Mouse (Mus musculus): ENCODE results near the gene Gm5089.
"Not testable (repeated sequence)": the region's sequence is repeated elsewhere in the genome, so short reads cannot be mapped to it uniquely, and the experiment has no call there.

The Gm5089 gene

DNA sequence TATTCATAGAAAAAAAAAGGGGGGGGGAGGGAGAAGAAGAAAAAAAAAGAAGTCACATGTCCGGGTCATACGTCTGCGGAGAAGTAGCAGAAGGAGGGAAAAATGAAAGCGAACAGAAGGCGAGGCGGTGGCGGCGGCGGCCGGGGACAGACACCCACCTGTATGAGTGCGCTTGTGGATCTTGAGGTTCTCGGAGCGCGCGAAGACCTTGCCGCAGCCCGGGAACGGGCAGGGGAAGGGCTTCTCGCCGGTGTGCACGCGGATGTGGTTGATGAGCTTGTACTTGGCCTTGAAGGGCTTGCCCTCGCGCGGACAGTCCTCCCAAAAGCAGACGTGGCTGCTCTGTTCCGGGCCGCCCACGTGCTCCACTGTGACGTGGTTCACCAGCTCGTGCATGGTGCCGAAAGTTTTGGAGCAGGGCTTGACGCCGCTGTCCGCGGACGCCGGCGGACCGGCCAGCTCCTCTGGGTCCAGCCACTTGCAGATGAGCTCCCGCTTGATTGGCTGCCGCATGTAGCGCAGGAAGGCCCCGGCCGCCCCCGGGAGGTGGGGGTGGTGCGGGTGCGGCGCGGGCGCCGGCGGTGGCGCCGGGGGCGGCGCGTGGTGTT, 12.9 kb upstream of the Gm5089 start:
- DNase-seq (ENCODE audit: low read depth, low spot score) = peak; percentile 47

DNA sequence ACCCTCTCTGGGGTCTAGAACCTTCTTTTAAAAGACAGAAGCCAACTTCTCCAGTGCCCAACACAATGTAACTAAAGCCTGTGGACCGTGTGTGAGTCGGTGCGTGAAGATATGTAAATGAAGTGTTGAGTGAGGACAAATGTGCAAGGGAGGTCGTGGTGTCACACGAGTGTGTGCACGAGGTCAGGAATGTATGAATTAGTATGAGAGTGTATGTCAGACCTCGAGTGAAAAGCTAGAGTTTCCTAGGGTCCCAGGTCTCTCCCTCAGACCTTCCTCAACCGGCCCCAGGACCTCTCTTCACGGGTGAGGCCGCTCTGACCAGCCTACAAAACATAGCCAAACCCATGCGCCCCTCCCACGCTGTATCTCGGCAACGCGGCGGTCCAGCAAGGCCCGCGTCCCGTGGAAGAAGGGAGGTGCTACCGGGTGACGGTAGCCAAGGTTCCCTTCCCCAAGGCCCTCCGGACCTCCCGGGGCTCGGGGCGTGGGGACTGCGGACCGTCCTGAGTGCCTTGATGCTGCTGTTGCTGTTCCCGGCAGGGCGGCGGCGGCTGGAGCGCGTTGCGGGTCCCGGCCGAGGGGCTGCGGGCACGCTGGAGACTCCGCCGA, 12.3 kb upstream of the Gm5089 start:
- DNase-seq (ENCODE audit: low read depth, low spot score) = no peak

DNA sequence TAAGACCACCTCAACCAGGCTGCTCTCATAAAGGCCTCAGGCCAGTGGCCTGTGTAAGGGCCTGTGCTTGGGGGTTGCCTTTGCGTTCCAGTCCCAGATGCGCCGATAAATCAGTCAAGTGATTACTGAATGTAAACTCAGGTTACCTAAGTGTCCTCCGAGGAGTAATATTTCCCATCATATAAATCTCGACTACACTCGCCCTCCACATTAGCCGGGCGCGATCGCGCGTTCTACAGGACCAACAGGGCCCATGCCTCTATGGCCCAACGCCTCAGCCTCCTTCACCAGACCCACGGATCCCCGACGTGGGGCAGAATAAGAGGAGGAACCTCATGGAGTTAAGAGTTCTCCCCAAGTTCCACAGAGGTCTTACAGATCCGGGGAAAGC, 11.8 kb upstream of the Gm5089 start:
- DNase-seq (ENCODE audit: low read depth, low spot score) = no peak

DNA sequence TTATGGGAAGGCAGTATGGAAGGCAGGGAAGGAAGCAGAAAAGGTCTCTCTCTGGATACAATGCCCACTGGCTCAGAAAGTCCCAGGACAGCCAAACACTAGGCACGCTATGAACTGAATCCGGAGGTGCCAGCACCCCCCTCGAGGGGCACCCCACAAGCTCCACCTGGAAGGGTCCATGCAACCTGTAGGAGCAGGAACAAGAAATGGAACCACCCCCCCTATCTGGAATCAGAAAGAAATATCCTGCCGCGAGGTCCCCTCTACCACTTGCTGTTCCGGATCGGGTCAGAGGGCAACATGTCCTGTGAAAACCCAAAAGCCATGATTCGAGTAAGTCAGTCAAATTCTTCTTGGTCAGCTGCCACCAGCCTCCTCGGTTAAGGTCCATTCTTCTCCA, 11.1 kb upstream of the Gm5089 start:
- no peak for DNase-seq (ENCODE audit: low read depth, low spot score)

DNA sequence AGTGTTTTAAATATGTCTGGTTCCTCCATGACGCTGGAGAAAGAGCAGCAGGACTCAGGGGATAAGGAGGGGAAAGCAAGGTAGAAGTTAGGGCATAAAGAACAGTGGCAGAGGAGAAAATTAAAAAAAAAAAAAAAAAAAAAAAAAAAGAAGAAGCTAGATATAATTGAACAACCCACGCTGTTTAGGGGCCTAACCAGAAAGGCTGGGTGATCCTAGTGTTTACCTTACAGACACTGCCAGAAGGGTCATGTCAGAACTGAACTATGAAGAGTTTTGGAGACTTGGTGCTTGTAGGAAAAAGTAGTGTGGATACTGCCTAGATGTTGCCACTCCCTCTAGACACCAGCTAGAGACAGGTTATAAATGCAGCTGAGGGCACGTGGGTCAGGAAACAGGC, 10.6 kb upstream of the Gm5089 start:
- DNase-seq (ENCODE audit: low read depth, low spot score) = no peak

DNA sequence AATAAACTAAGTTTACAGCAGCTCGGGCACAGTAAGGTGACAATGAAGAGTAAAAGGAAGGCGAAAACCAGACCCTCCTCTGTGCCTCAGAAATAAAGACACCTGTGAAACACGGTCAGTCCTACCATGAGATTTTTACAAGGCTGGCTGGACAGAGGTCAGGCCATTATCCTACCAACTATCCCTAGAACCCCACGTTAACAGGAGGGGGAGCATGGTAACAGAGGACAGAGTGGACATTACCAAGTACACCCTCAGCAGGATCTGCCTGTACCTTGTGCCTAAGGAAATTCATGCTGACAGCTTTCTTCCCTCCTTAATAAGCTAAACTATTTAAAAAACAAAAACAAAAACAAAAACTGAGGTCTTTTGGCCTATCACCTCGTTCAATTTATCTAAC, 9.3 kb upstream of the Gm5089 start:
- DNase-seq (ENCODE audit: low read depth, low spot score) = no peak

DNA sequence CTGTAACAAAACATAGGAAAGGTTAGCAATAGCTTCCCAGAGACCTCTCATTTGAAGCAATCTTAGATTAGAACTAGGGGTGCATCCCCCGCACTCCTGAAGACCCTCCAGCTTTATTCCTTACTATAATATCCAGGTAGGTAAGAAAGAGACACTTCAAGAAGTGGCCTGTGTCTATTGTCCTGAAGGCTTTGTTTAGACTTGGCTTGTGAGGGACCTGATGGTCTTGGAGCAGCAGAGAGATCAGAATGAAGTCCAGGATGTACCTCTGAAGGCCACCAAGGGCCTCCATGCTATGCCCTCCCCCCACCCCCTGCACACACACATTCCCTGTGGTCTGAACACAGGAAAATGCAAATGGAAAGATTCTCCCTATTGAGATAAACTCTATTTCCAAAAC, 8.9 kb upstream of the Gm5089 start:
- no peak for DNase-seq (ENCODE audit: low read depth, low spot score)

DNA sequence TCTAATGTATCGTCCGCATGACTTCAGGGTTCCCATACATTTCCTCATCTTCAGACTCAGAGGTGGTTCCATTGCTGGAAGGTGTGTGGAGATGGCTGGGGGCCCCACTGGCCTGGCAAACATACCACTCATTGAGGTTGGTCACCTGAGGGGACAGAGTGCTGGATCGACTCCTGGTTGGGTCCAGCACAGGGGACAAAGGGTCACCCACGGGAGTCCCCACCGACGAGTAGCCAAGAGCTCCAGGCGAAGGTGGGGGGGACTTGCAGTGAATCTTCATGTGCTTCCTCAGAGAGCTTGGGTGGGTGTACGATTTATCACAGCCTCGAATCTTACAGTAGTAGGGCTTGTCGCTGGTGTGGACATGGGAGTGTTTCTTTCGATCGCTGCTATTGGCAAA, 8.4 kb upstream of the Gm5089 start:
- not testable (repeated sequence) for DNase-seq (ENCODE audit: low read depth, low spot score)

DNA sequence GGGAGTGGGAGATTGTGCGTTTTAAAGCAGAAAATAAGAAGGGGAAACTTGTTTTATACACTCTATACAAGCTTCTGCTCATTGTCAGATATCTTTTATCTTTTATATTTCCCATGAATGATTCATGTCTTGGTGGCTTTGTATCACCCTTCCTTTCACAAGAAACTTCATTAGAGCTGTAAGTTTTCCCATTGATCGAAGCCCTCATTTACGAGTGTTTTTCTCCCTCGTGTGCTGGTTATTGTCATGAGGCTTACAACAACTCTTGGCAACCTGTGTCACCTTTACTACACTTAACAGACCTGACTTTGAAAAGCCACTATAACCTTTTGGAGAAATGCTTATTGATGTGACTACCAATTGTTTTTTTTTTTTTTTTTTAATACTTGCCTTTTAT, 4.6 kb upstream of the Gm5089 start:
- DNase-seq (ENCODE audit: low read depth, low spot score) = no peak

DNA sequence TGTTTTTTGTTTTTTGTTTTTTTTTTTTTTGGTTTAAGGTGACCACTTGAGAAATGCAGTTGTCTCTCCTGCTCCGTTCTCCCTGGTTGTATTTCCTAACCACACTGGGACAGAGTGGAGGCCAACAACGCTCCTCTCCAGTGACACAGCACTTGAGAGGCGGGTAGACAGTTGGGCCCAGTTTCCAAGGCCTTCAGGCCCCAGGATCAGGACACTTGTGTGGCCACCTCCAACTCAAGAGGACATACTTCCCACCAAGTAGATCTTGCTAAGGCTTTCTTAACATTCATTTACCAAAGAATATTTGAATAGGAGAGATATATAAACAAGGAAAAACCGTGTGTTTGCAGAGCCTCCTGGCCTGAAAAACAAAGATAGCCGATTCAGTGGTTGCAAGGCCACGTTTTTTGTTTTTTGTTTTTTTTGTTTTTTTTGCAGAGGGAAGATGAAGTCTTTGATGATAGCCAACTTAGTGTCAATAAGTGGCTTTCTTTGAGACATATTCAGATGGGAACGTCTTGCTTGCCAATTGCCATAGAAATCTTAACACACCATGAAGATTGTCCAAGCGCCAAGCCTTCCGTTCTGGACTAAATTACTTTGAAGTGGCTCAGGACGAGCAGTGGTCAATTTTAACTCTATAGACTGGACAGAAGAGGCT, 4.1 kb upstream of the Gm5089 start:
- DNase-seq (ENCODE audit: low read depth, low spot score) = no peak

DNA sequence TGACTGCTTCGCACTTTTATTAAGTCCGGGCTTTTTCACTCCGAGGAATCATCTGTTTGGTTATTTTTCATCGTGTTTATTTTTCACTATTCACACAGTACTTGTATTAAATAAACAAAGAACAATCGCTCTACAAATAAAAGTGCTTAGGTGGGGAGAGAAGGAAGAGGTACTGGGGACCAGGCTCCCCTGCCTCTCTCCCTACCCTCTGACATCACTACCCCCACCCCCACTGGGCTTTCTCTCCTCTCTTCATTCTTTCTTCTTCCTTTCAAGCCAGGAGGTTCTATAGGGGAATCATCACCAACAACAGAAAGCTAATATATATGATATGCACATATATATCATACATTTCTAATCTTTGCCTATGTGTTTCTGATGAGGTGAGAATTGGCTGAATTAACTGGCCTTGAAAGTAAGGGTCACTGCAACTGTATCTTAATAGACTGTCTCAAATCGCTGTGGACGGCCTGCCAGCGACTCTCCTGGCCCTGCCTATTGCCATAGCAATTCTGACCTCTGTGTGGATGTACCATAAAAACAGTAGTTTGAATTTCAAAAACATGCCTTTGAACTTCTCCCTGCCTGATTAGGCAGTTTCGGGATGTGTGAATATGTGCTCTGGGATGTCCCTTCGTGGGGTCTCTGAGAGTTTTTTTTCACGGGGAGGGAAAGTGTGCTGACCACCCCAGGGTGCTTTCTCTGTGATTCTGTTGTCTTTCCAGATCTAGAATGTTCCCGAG, 3.3 kb upstream of the Gm5089 start:
- DNase-seq (ENCODE audit: low read depth, low spot score) = no peak

DNA sequence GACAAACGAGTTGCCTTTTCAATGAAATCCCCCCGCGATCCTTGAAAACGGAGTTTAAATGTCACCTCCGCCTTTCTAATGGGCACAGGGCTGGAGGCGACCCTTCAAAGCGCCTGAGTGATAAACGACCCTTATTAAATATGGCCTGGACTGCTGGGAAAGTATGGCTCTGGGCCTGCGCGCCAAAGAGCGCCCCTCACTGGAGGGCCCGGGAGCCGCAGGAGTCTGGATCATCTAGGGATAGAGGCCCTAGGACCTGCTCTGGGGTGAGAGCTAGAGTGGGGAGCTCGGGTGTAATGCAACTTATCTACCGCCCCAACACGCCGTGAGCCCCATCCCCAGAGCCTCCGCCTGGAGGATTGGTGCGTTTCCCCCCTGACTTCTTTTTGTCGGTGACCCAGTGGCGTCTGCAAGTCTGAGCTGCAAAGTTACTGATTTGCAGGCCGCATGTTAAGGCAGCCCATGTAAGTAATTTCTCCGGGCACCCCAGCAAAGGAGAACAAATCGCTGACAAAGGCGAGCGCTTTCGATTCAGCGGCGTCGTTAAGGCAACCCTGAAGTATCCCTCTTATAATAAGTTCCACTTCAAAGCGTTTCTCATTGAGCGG, 2.6 kb upstream of the Gm5089 start:
- DNase-seq (ENCODE audit: low read depth, low spot score) = no peak

DNA sequence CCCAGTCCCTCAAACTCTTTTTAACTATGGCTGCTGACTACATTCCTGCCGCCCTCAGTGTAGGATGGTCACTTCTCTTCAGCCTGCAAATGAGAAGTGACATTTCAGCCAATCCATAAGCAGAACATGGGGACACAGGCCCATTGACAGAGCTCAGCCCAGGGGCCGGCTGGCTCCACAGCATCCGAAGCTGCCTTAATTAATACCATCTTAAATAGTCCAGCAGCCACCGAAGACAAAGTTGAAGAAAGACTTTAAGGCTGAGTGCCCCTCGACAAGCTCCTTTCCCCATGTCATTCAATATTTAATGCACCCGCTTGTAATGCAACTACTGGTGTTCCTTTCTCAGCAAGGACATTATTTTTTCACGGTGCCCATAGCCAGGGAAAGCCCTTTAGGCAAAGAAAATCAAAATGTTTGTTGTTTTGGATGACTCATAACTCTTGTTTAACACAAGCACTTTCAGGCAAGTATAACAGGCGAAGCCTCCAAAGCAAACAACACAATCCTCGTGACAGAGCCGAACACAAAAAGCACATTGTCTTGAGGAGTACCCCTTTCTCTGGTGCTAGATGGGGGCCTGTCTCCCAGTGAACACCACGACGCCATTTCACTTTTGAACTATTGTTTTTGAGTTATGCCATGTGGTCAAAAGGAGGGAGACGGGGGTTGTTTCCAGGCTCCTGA, 1.9 kb upstream of the Gm5089 start:
- no peak for DNase-seq (ENCODE audit: low read depth, low spot score)

DNA sequence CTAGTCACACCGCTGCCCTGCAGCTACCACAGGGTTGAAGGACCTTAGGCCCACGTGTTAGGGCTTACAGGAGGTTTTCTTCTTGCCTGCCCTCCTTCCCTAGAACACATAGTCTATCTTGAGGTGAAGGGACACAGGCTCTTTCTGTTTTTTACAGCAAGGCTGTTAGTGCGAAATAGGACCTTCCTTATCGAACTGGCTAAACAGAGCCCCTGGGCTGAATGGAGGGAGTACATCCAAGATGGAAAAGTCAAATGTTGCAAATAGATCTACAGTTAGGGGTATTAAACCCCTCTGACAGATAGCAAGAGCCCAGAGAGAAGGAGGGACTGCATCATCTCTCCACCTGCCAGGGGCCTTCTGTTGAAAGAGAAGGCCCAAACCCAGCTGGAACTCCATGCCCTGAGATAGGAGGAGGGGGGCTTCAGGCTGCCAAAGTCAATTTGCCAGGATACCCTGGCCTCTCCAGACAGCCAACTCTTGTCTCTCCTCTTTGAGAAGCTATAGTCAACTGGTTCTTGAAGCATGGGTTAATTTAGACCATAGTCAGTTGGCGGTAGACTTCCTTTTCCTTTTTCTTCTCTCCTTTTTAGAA, 733 bp upstream of the Gm5089 start:
- DNase-seq (ENCODE audit: low read depth, low spot score) = no peak

DNA sequence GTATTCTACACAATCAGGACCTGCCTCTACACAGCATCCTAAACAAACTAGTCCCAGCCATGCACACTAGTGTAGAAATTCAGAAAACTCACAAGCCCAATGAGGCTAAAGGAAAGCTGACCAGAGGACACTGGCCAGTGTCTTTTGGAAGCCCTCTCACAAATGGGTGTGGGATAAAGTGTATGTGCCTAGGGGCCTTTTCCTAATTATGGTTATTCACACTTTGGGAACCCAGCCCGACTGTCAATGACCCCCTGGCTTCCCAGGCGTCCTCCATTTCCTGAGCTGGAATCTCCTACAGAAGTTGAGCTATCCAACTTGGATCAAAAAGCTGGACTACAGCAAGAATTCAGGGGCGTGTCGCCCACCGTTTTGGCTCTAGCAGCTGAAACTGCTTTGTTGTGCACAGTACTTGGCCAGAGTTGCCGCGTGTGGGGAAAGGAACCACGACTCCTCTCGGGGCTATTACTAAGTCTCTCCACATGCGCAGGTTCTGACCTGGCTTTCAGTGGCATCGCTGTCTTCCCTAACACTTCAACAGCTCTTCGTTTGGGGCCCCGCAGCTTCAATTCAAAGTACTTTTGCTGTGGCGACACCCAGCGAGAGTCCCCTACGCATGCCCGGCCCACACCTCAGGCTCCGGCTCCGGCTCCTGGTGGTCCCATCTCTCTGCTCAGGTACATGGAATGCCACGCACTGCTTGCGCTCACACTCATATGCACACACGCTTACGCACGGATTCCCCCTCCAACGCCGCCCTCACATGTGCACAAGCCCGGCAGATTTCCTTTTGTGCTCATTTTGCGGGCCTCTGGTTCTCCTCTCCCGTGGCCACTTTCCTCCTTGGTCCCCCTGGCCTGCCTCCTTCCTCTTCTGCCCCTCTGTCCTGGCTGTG, 1.1 kb downstream of the Gm5089 start:
- no peak for DNase-seq (ENCODE audit: low read depth, low spot score)

DNA sequence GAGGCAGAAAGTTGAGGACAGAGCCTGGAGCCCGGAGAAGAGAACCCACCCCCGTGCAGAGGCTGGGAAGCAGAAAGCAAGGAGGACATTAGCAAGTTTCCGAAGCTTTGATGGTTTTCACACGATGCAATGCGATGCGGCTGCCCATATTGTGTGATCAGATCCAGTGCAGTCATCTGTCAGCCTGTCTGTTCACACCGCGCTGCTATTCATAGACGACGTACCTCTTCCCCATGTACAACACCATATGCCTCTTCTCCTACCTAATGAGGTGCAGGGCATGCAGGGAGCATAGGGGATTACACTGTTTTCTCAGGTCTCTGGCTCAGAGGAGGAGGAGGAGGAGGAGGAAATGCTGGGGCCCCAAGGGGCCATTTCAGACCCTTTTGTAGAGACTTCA, 14.1 kb downstream of the Gm5089 start:
- no peak for DNase-seq (ENCODE audit: low read depth, low spot score)

DNA sequence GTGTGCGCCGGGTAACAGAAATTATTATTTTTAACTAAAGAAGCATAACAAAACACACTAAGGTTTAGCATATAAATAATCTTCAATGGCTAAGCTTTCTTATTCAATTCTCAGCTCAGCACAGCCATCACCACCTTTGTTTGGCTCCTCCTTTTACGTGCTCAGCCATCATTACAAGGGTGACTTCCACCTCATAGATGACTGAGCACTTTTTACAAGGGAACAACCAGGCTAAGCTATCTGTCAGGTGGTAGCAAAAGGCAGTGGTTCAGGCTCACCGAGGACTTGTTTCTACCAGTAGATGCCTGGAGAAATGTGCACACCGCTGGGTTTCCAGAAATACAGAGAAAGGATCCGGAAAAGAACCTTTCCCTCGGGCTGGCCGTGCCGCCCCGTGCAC, 16.9 kb downstream of the Gm5089 start:
- DNase-seq (ENCODE audit: low read depth, low spot score) = no peak

DNA sequence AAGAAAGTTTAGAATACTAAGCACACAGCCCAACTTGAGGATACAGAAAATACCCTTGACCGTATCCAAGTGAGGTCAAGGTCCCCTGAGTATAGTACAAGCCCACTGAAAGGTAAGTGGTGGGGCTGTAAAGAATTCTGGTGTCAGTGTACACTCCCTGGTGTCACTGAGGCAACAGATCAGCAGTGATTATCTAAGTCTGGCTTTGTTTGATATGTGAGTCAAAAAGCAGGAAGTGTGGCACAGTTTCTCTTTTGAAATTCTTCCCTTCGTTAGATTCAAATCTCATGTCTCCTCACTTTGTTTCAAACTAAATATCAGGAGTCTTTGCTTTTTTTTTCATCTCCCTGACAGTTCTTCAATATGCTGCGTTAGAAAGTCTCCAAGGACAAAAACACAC, 18.4 kb downstream of the Gm5089 start:
- no peak for DNase-seq (ENCODE audit: low read depth, low spot score)

DNA sequence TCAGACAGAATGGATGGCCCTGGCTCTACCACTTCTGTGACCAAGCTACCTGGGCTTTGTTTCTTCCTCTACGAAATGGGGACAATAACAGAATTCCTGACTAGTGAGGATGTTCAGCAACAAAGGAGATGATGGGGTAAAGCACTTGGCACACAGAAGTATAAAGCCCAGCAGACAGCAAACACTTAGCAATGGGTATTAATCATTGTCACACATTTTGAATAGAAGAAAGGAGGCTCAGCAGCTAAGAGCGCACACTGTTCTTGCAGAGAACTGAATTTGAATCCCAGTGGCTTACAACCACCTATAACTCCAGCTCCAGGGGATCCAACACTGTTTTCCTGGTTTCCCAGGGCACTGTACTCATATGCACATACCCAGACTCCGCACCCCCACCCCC, 23.3 kb downstream of the Gm5089 start:
- DNase-seq (ENCODE audit: low read depth, low spot score) = no peak

DNA sequence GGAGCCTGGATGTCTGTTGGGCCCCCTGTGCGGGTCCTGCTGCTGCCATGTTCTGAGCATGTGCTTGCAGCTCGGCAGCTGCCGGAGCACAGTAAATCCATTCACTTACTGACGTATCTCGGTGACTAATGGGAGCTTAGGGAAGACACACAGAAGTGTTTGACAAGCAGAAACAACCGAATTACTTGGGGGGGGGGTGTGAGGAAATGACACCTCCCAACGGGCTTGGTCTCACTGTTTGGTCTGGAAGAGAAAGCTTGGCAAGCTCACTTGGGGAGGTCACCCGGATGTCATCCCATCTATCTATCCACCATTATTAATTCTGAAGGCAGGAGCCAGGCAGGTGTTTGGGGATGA, 23.7 kb downstream of the Gm5089 start:
- DNase-seq (ENCODE audit: low read depth, low spot score) = no peak

All from CD4-positive, CD25-positive, alpha-beta regulatory T cell, adult 2 months (primary cell).